Mouse (Mus musculus): ENCODE measurements around the gene Slc7a15.
"Not testable (repeated sequence)": the region's sequence is repeated elsewhere in the genome, so short reads cannot be mapped to it uniquely, and the experiment has no call there.

DNA sequence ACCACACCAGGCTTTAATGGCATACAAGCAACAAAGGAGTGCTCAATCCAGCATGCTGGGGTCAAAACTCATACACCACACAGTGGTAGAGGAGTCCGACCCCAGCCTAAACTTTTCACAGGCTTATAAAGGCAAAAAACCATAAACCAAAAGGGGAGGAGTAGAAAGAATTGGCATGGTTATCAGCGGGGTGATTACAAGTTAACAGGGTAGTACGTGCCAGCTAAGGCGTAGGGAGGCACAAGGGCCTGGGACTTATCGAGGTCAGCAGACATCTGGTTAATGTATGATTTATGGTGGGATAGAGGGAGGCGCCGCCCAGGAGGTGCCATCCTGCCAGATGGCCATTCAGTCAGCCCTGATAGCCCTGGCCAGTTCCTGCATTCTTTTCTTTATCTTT, at the start of gene Slc7a15:
- TF ChIP-seq CHD1 (IDR thresholded peaks at IDR 0.05; ENCODE audit: low read depth, low read length); BHLHE40 (IDR thresholded peaks at IDR 0.05; ENCODE audit: borderline replicate concordance, low read depth, low read length); POLR2A (IDR thresholded peaks at IDR 0.05; ENCODE audit: control insufficient read depth in 1 of 2, insufficient read depth in 1 of 2, low read depth in 1 of 2, low read length in 2 of 2, poor library complexity in 1 of 2); MAX (IDR thresholded peaks at IDR 0.05; ENCODE audit: low read length); ZC3H11A (IDR thresholded peaks at IDR 0.05; ENCODE audit: low read depth, low read length); HCFC1 (IDR thresholded peaks at IDR 0.05; ENCODE audit: low read depth, low read length); CTCF (IDR thresholded peaks at IDR 0.05 in 2 of 3, conservative IDR thresholded peaks at IDR 0.05 in 1 of 3; ENCODE audit: control insufficient read depth in 1 of 3, insufficient read depth in 1 of 3, low read depth in 2 of 3, low read length in 3 of 3, poor library complexity in 1 of 3, severe bottlenecking in 1 of 3); GABPA (IDR thresholded peaks at IDR 0.05; ENCODE audit: low read depth, low read length); MAFK (IDR thresholded peaks at IDR 0.05; ENCODE audit: borderline replicate concordance, low read depth, low read length); POLR2AphosphoS2 (IDR thresholded peaks at IDR 0.05; ENCODE audit: low read length): not testable (repeated sequence)

All from MEL (cell line).